Mouse (Mus musculus) brown adipose tissue, adult 24 weeks (tissue): ENCODE data around the gene Cyp2j6. TPM values are rescaled to one million over a fixed set of nuclear protein-coding genes. Genes with fewer than 3 reads are reported as not detected.

Experiments
- H3K27ac ChIP-seq: fragments of 200-500 bp; replicated peaks from 2 replicates; pipeline ENCODE4 v1.5.1; 2012; ENCODE audit warnings: low read depth, mild to moderate bottlenecking, low read length
- H3K4me1 ChIP-seq: fragments of 200-500 bp; 2 replicates; pipeline ENCODE4 v1.6.1; 2012; ENCODE audit warnings: low read length, mixed read lengths; ENCODE audit not compliant: control insufficient read depth, insufficient read depth, insufficient read length
- H3K4me3 ChIP-seq: fragments of 200-500 bp; 2 replicates; pipeline ENCODE4 v1.5.1; 2012; ENCODE audit warnings: low read depth, mild to moderate bottlenecking, low read length, moderate library complexity; ENCODE audit not compliant: insufficient read depth
- polyA plus RNA-seq: library from polyadenylated mRNA; stranded (reverse); fragments of >200 nt; gene quantifications from 2 replicates; pipeline ENCODE4 v1.2.4, GENCODE M21; 2012; ENCODE audit not compliant: missing spikeins, insufficient read depth, insufficient read length

Gene Cyp2j6
- polyA plus RNA-seq, 1 experiment = 17.4 TPM

DNA sequence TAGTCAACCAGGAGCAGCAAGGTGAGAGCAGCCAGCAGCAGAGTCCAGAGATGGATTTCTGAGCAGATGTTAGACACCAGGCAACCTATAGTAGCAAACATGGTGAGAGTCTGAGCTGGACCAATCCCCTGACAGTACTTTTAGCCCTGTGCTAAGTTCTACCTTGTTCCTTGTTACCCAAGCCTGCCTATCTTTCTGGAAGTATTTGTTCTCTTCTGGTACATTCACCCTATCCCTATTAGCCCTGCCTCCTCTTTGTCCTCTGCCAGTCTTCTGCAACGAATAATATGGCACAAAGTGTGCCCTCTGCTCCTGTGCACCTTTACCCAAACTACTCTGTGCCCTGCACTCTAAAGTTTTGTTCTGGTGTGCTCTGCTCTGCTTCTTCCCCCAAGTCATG is 46.2 kb downstream of the Cyp2j6 start, which contains the start of gene Cyp2j8:
Cyp2j8 (minus strand) TSS at position 101 of the 400 bp plus-strand sequence.
- Histone ChIP-seq H3K4me1 (no peaks in the 10 kb centered on the region), H3K27ac (no peak within 1 kb of the TSS), H3K4me3 (no peak within 1 kb of the TSS)

Other genes starting within 250 kb of the Cyp2j6 start
- gene Cyp2j11, start 205.0 kb downstream of the Cyp2j6 start, polyA plus RNA-seq = not detected in 2 replicates
- gene Cyp2j8, start 46.3 kb downstream of the Cyp2j6 start, polyA plus RNA-seq = not detected in 2 replicates
- gene Cyp2j9, start 37.9 kb upstream of the Cyp2j6 start, polyA plus RNA-seq = 3.5 and 4.7 TPM in 2 replicates
- 0.44 TPM in 1 of 2 replicates, not detected in the other for gene Cyp2j5, start 110.5 kb upstream of the Cyp2j6 start, polyA plus RNA-seq
- gene Gm12695, start 231.5 kb upstream of the Cyp2j6 start, polyA plus RNA-seq = not detected in 2 replicates